Mouse (Mus musculus) thymus, adult 2 months (tissue): ENCODE results near the gene Zbtb20. TPM values are rescaled to one million over a fixed set of nuclear protein-coding genes. Genes with fewer than 3 reads are reported as not detected.

Source experiments
- DNase-seq: peaks from one replicate; pipeline ENCODE4 v3.0.0; 2021
- H3K27ac ChIP-seq: fragments of 200-500 bp; 2 replicates; pipeline ENCODE4 v1.5.1; 2012; ENCODE audit warnings: low read length, control low read depth; ENCODE audit not compliant: control insufficient read depth, insufficient read depth
- H3K27me3 ChIP-seq: fragments of 200-500 bp; 2 replicates; pipeline ENCODE4 v1.6.1; 2012; ENCODE audit warnings: mild to moderate bottlenecking, low read length, moderate library complexity, mixed read lengths; ENCODE audit not compliant: control insufficient read depth, insufficient read depth
- H3K36me3 ChIP-seq: fragments of 200-500 bp; 2 replicates; pipeline ENCODE4 v1.6.1; 2012; ENCODE audit warnings: mild to moderate bottlenecking, low read length, moderate library complexity; ENCODE audit not compliant: control insufficient read depth, insufficient read depth
- H3K4me1 ChIP-seq: fragments of 200-500 bp; replicated peaks from 2 replicates; pipeline ENCODE4 v1.6.1; 2012; ENCODE audit warnings: low read length; ENCODE audit not compliant: control insufficient read depth, insufficient read depth
- H3K4me3 ChIP-seq: fragments of 200-500 bp; 2 replicates; pipeline ENCODE4 v1.5.1; 2012; ENCODE audit warnings: mild to moderate bottlenecking, low read length, control low read depth, moderate library complexity; ENCODE audit not compliant: control insufficient read depth, insufficient read depth
- CTCF ChIP-seq: fragments of 200-500 bp; IDR thresholded peaks from 2 replicates; pipeline ENCODE4 v1.5.1; 2012; ENCODE audit warnings: mild to moderate bottlenecking, control low read depth, low read length, moderate library complexity, borderline replicate concordance; ENCODE audit not compliant: control insufficient read depth, poor library complexity, insufficient read depth; ENCODE audit errors: extremely low read depth
- POLR2A ChIP-seq: fragments of 200-500 bp; IDR thresholded peaks from 2 replicates; pipeline ENCODE4 v1.6.1; 2012; ENCODE audit warnings: mild to moderate bottlenecking, low read length, control low read depth, moderate library complexity; ENCODE audit not compliant: control insufficient read depth, poor library complexity, insufficient read depth; ENCODE audit errors: extremely low read depth
- WGBS: fragments of 180-500 bp; shearing (Covaris S2); methylation state at CpG from one replicate; pipeline ENCODE4 v1.1.7; 2018; 5-methylcytosine and 5-hydroxymethylcytosine counted together
- polyA plus RNA-seq: library from polyadenylated mRNA; depleted of rRNA; stranded (reverse); fragments of >200 nt; gene quantifications from 2 replicates; pipeline ENCODE4 v1.2.3, GENCODE M21; 2012

Gene Zbtb20
- polyA plus RNA-seq, 1 experiment, result 19.1 TPM

- H3K36me3 ChIP-seq, result no peaks in the 10 kb centered on the region
- H3K27me3 ChIP-seq, result no peaks in the 10 kb centered on the region
- WGBS, result 91% methylated on average over 5 of the region's 5 CpGs
- DNase-seq, result no peak
- TF ChIP-seq CTCF, result no peak
- TF ChIP-seq POLR2A, result no peak
- H3K4me3 ChIP-seq, result no peak overlapping the region
- H3K27ac ChIP-seq, result no peak overlapping the region
- H3K4me1 ChIP-seq, result no peaks in the 10 kb centered on the region
These were observed 532.9 kb downstream of the Zbtb20 start for GRCm38 (mm10) chr16:43408622-43409021.

GRCm38 (mm10) chr16:43409108-43409909 is 533.6 kb downstream of the Zbtb20 start:
- Histone ChIP-seq H3K27me3 (no peaks in the 10 kb centered on the region), H3K4me3 (no peak overlapping the region), H3K36me3 (no peaks in the 10 kb centered on the region), H3K27ac (no peak overlapping the region), H3K4me1 (no peaks in the 10 kb centered on the region)
- no peak for DNase-seq
- WGBS, result 41% methylated on average over 4 of the region's 4 CpGs
- TF ChIP-seq POLR2A (no peak), CTCF (no peak)

- H3K27me3 ChIP-seq, result no peaks in the 10 kb centered on the region
- no peak overlapping the region for H3K4me3 ChIP-seq
- no peak overlapping the region for H3K27ac ChIP-seq
- no peak for TF ChIP-seq CTCF
- TF ChIP-seq POLR2A, result no peak
- H3K36me3 ChIP-seq, result no peaks in the 10 kb centered on the region
- WGBS, result 71% methylated on average over 12 of the region's 12 CpGs
- DNase-seq, result no peak
- H3K4me1 ChIP-seq, result no peaks in the 10 kb centered on the region
These were observed 534.4 kb downstream of the Zbtb20 start for GRCm38 (mm10) chr16:43409910-43410612.

- Histone ChIP-seq H3K4me3 (no peak overlapping the region), H3K27ac (no peak overlapping the region), H3K36me3 (no peaks in the 10 kb centered on the region), H3K4me1 (no peaks in the 10 kb centered on the region), H3K27me3 (no peaks in the 10 kb centered on the region)
- WGBS, result 95% methylated on average over 7 of the region's 7 CpGs
- TF ChIP-seq POLR2A (no peak), CTCF (no peak)
- DNase-seq, result no peak
These were observed 534.9 kb downstream of the Zbtb20 start for GRCm38 (mm10) chr16:43410613-43410974.

GRCm38 (mm10) chr16:43415864-43416263 is 540.2 kb downstream of the Zbtb20 start:
- Histone ChIP-seq H3K27me3 (no peaks in the 10 kb centered on the region), H3K27ac (no peak overlapping the region), H3K4me3 (no peak overlapping the region), H3K36me3 (no peaks in the 10 kb centered on the region), H3K4me1 (no peaks in the 10 kb centered on the region)
- WGBS, result 90% methylated on average over 4 of the region's 4 CpGs
- TF ChIP-seq CTCF (no peak), POLR2A (no peak)
- no peak for DNase-seq

GRCm38 (mm10) chr16:43419923-43420322 is 544.2 kb downstream of the Zbtb20 start:
- DNase-seq, result no peak
- no peaks in the 10 kb centered on the region for H3K36me3 ChIP-seq
- WGBS, result 62% methylated on average over 2 of the region's 2 CpGs
- H3K27ac ChIP-seq, result no peak overlapping the region
- H3K4me3 ChIP-seq, result no peak overlapping the region
- TF ChIP-seq POLR2A, result no peak
- no peak for TF ChIP-seq CTCF
- H3K4me1 ChIP-seq, result no peaks in the 10 kb centered on the region
- H3K27me3 ChIP-seq, result no peaks in the 10 kb centered on the region

- WGBS, result 93% methylated on average over 2 of the region's 2 CpGs
- no peaks in the 10 kb centered on the region for H3K4me1 ChIP-seq
- DNase-seq, result no peak
- no peak overlapping the region for H3K27ac ChIP-seq
- no peak overlapping the region for H3K4me3 ChIP-seq
- TF ChIP-seq CTCF, result no peak
- no peak for TF ChIP-seq POLR2A
- H3K36me3 ChIP-seq, result no peaks in the 10 kb centered on the region
- H3K27me3 ChIP-seq, result no peaks in the 10 kb centered on the region
These were observed 553.3 kb downstream of the Zbtb20 start for GRCm38 (mm10) chr16:43428955-43429354.
